9 mouse cellular contexts compared by ENCODE assay signal in the genomic region with DNA sequence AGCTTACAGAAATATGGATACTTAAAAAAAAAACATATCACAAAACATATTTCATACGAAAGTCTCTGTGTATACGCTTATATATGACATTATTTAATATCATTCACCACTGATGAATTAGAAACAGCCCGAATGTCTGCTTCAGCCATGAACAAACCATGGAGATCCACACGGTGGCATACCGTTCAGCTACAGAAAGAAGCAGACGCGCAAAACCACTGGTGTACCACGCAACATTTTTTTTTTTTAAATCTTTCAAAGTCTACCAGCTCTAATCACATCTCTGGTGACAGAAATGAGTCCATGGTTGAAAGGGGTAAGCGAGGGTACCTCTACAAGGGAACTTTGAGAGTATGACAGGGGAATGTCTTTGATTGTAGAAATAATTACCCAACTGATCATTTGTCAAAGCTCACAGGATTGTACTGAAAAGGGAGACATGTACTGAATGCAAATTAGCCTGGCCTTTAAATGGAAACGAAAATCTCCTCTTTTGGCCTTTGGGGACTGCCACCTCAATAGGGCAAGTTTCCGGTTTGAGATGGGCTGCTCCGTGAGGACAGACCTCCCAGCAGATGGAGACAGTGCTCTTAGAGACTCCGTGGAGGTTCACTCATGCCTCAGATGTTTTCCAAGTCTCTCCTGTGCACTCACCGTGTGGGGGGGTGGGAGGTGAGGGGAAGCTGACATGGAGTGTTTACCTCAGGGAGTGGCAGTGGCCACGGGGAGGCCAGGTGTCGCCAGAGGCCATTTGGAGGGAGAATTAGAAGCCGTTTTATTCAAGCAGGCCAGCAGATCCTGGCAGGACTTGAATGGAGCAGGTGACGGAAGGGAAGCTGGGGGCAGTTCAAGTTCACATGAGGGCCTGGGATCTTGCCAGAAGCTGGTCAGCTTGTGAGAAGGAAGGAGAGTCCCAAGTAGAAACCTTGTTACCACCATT.
DNase-seq lines count a peak whose midpoint lies in the region; ATAC-seq and TF ChIP-seq lines count a peak whose summit lies in the region.
"Had no signal": no experiment of that assay in that cellular context is flagged by ENCODE, and none has a peak within 500 bp of the region (broad histone marks: within the 10 kb centered on the region; RNA-seq: fewer than 3 reads in every experiment).

No protein-coding gene starts in this region.

- TF ChIP-seq POLR2A in small intestine, adult 2 months (IDR thresholded peaks at IDR 0.05; ENCODE audit: low read depth, low read length) = no peak

- no peak overlapping the region for H3K4me2 ChIP-seq in limb, embryonic 12.5 days

- H3K9me3 ChIP-seq in limb, embryonic 12.5 days = no peaks in the 10 kb centered on the region

- 58% methylated on average over 18 of the region's 18 CpGs for WGBS in limb, embryonic 12.5 days
- WGBS in small intestine, adult 2 months = 53% methylated on average over 18 of the region's 18 CpGs

- no peak for ATAC-seq in limb, embryonic 12.5 days (ENCODE audit: insufficient number of reproducible peaks, insufficient read depth, low FRiP score, low TSS enrichment, low read depth)

- H3K4me3 ChIP-seq in limb, embryonic 12.5 days (replicated peaks) = no peak overlapping the region
- H3K4me3 ChIP-seq in small intestine, adult 2 months (ENCODE audit: low read depth, low read length) = no peak overlapping the region
- H3K4me3 ChIP-seq: myocyte had no signal

- peak; percentile 34 for DNase-seq in ovary, postnatal 14 days (ENCODE audit: low spot score)
- no peak for DNase-seq in ovary, adult 18-20 months (ENCODE audit: low spot score)
- DNase-seq in cerebellum, postnatal 10 days = peak; percentile 84 to 86
- peak; percentile 54 for DNase-seq in heart, postnatal 4 days
- no peak for DNase-seq in right cerebral cortex, postnatal 14 days
- no peak for DNase-seq in layer of hippocampus, adult 18-20 months (ENCODE audit: low spot score in 2 of 2)

- no peaks in the 10 kb centered on the region for H3K27me3 ChIP-seq in limb, embryonic 12.5 days
- H3K27me3 ChIP-seq in small intestine, adult 2 months (ENCODE audit: control insufficient read depth, insufficient read depth, low read length) = no peaks in the 10 kb centered on the region

- no peak for TF ChIP-seq CTCF in small intestine, adult 2 months (IDR thresholded peaks at IDR 0.05; ENCODE audit: extremely low read depth, insufficient read length, insufficient replicate concordance, low read depth, low read length)

- peaks cover 20% of the 10 kb centered on the region for H3K4me1 ChIP-seq in limb, embryonic 12.5 days (replicated peaks)
- peaks cover 10% of the 10 kb centered on the region; the same call in 1 of the 2 replicates for H3K4me1 ChIP-seq in small intestine, adult 2 months (ENCODE audit: control insufficient read depth, insufficient read depth, insufficient read length, low read length)

- H3K36me3 ChIP-seq in limb, embryonic 12.5 days = no peaks in the 10 kb centered on the region
- no peaks in the 10 kb centered on the region for H3K36me3 ChIP-seq in small intestine, adult 2 months (ENCODE audit: control insufficient read depth, insufficient read depth, low read length)

- H3K27ac ChIP-seq in limb, embryonic 12.5 days = 0 out of 2 replicates have a peak overlapping the region, but pooled peaks have one; percentile 35
- H3K27ac ChIP-seq in small intestine, adult 2 months (ENCODE audit: insufficient read depth, low read depth, low read length) = peak overlapping the region; percentile 15; the same call in 1 of the 2 replicates

- H3K9ac ChIP-seq in limb, embryonic 12.5 days (replicated peaks) = no peak overlapping the region

Comparison
In these comparisons a context has a peak if more than half of its experiments do, and no peak if none do; other contexts are left out.
1. DNase-seq: peak in ovary, postnatal 14 days (single experiment), cerebellum, postnatal 10 days (2 of 2) and heart, postnatal 4 days (single experiment); none in ovary, adult 18-20 months (single experiment), right cerebral cortex, postnatal 14 days (single experiment) and layer of hippocampus, adult 18-20 months (0 of 2).